Mouse (Mus musculus) neutrophil, adult 59 days (primary cell): Measurements from ENCODE around the gene Tep1. TPM values are rescaled to one million over a fixed set of nuclear protein-coding genes. Genes with fewer than 3 reads are reported as not detected.

Experiments
- total RNA-seq, 2 experiments: library from RNA; stranded (reverse); gene quantifications; 1 replicate in 1 of 2; 2 replicates in 1 of 2; pipeline ENCODE4 v1.2.4; 2023

The Tep1 gene
- 10 to 100 TPM; 44.4 to 66.7 TPM for total RNA-seq

DNA sequence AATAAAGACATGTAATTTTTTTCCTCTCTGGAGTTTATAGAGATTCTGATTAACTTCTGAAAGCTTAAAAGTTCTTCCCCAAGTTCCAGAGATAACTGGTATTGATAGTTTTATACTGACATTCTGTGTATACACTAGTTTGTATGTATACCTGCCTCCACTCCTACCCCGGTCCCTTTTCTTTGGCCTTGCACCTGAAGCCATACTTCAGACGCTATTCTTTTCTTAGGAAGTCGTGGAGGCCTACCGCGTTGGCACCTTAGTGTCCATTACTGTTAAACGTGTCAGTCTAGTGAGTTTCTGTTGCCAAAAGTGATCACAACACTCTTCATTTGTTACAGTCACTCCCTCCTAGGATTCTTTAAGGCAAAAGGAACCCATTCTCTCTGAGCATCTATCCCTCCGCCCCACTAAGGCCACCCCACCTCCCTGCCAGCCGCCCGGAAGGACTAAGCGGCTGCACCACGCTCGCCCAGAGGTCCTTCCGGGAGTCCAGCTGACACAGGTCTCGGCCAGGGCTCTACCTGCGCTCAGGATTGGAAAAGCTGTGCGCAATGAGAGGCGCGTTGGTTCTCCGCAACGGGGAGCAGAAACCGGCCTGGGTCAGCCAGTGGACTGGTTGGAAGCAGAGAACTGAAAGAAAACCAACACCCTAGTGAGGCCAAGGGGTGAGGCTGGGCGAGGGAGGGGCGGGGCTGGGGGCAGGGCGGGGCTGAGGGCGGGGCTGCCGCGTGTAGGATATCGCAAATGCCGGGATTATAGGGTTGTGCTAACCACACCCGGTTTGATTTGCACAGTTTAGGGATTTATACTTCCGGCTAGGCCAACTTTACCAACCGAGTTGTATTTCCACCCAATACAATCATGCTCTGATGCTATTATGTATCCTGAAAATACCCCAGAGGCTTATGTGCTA, at the start of gene Tep1:
Gene Tep1 (minus strand): TSS at position 672 of the 916 bp plus-strand sequence.

DNA sequence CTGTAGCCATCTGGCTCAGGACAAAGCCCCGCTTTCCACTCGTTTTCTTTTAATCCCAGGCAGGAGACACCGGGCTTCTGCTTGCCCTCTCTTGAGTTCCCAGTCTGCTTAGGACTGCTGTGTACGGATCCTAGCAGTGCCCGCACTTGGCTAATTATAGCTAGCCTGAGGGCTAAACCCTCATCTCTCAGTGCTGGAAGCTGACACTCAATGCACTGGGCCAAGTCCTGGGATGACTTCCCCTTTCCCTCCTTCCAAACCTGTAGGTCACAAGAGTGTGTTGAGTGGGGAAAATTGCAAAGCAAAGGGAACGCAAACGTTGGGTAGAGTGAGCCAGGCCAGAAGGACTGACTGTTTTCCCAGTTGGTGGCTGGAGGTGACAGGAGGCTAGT, 27.0 kb upstream of the Tep1 start, which contains the start of gene Klhl33:
Gene Klhl33 (minus strand): TSS at position 134 of the 392 bp plus-strand sequence.

DNA sequence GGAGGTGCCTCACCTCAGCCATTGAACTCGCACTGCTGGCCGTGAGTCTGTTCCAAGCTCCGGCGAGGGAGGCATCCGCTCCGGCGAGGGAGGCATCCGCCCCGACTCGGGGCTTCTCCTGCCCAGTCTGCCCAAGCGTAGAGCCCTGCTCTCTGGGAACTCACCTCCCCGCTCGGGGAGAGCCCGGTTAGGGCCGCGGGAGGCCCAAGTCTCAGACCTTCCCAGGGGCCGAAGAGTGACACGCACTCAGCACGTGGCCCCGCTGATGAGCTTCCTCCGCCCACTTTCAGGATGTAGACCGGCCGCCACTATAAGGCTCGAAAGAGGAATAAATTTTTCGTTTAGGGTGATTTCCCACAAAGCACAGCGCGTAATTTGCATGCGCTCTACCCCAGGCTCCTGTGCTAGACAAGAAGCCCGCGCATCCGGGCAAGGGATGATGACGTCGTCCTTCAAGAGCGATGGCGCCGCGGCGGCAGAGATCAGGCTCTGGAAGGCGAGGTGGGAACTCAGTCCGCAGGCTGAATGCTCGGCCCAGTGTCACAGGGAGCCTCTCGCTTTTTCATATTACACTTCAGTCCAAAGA, 62.8 kb downstream of the Tep1 start, which contains the start of the genes Ccnb1ip1 and Parp2:
Gene Ccnb1ip1 (minus strand): TSS at position 246 of the 586 bp plus-strand sequence.
Gene Parp2 (plus strand): TSS at position 355 of the 586 bp plus-strand sequence.

DNA sequence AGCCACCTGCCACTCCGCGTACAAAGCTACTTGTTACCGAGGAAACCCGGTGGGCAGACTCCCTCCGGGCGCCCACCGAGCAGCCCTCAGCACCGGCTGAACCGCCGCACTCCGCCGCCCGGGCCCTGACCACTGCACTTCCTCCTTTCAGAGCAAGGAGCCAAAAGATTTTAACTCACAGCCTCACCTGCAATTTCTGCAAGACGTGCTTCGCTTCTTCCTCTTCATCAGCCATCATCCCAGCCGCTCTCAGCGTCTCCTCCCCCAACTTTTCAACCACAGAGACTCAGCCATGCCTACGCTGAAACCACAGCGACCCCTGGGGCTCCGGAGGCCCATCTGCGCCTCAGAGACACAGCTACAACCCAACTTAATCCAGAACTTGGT, 85.1 kb downstream of the Tep1 start, which contains the start of gene Ttc5:
Gene Ttc5 (minus strand): TSS at position 269 of the 387 bp plus-strand sequence.

Other genes with a start within 250 kb of the Tep1 start
- not detected for gene Olfr745, start 231.2 kb downstream of the Tep1 start, total RNA-seq
- gene Olfr746, start 223.5 kb downstream of the Tep1 start, total RNA-seq, result not detected
- not detected for gene Olfr747, start 177.4 kb downstream of the Tep1 start, total RNA-seq
- gene Olfr748, start 163.2 kb downstream of the Tep1 start, total RNA-seq, result not detected
- not detected for gene Olfr749, start 125.5 kb downstream of the Tep1 start, total RNA-seq
- 10 to 100 TPM; 29.5 to 35.8 TPM for gene Ttc5, start 85.0 kb downstream of the Tep1 start, total RNA-seq
- gene Ccnb1ip1, start 62.8 kb downstream of the Tep1 start, total RNA-seq, result not detected
- gene Parp2, start 62.7 kb downstream of the Tep1 start, total RNA-seq, result 10 to 100 TPM; 24.8 to 32.1 TPM
- gene Klhl33, start 26.9 kb upstream of the Tep1 start, total RNA-seq, result under 1 TPM in 1 of 2 experiments, not detected in 1; 0.33 TPM
- gene Osgep, start 54.3 kb upstream of the Tep1 start, total RNA-seq, result 10 to 100 TPM; 19.2 to 25.5 TPM
- 10 to 100 TPM; 18.4 to 22.9 TPM for gene Apex1, start 54.4 kb upstream of the Tep1 start, total RNA-seq
- 10 to 100 TPM; 54.5 to 86.3 TPM for gene Pip4p1, start 60.3 kb upstream of the Tep1 start, total RNA-seq
- 10 to 100 TPM; 65.2 to 70.9 TPM for gene Pnp, start 60.5 kb upstream of the Tep1 start, total RNA-seq
- gene Gm49342, start 74.0 kb upstream of the Tep1 start, total RNA-seq, result 10 to 100 TPM; 67.9 to 80.1 TPM
- gene Pnp2, start 85.4 kb upstream of the Tep1 start, total RNA-seq, result 1 to 10 TPM; 5.8 to 7.4 TPM
- under 1 TPM in 1 of 2 experiments, not detected in 1; 0.22 TPM for gene Rnase10, start 137.2 kb upstream of the Tep1 start, total RNA-seq
- gene Rnase9, start 171.3 kb upstream of the Tep1 start, total RNA-seq, result not detected
- gene Rnase11, start 179.6 kb upstream of the Tep1 start, total RNA-seq, result not detected
- gene Rnase12, start 187.1 kb upstream of the Tep1 start, total RNA-seq, result 1 to 10 TPM; 1.0 to 2.2 TPM
- not detected for gene Olfr750, start 203.9 kb upstream of the Tep1 start, total RNA-seq
- gene Rnase4, start 220.5 kb upstream of the Tep1 start, total RNA-seq, result 1 to 10 TPM; 6.5 to 7.8 TPM
- 1 to 10 TPM; 5.4 to 6.6 TPM for gene Ang, start 220.6 kb upstream of the Tep1 start, total RNA-seq
- gene Eddm3b, start 243.9 kb upstream of the Tep1 start, total RNA-seq, result not detected